Mouse (Mus musculus) ES-Bruce4 (cell line): ENCODE measurements around the gene Il33.

Experiments used
- CTCF ChIP-seq: IDR thresholded peaks from one replicate; pipeline ENCODE4 v1.8.1; 2011; ENCODE audit warnings: low read depth, low read length
- POLR2A ChIP-seq: IDR thresholded peaks from one replicate; pipeline ENCODE4 v1.8.1; 2011; ENCODE audit warnings: low read length; ENCODE audit not compliant: insufficient read depth

GRCm38 (mm10) chr19:29878896-29879504, 45.9 kb upstream of the Il33 start:
- TF ChIP-seq POLR2A (no peak), CTCF (no peak)
